Mouse (Mus musculus) C2C12 (cell line): ENCODE measurements around the gene Gm10645.

Source experiments
- CTCF ChIP-seq: IDR thresholded peaks from one replicate; pipeline ENCODE4 v1.5.1; 2011; ENCODE audit not compliant: control insufficient read depth, insufficient read depth, insufficient read length
- MAX ChIP-seq: IDR thresholded peaks from one replicate; pipeline ENCODE4 v1.6.1; 2011; ENCODE audit warnings: mild to moderate bottlenecking, control low read depth

DNA sequence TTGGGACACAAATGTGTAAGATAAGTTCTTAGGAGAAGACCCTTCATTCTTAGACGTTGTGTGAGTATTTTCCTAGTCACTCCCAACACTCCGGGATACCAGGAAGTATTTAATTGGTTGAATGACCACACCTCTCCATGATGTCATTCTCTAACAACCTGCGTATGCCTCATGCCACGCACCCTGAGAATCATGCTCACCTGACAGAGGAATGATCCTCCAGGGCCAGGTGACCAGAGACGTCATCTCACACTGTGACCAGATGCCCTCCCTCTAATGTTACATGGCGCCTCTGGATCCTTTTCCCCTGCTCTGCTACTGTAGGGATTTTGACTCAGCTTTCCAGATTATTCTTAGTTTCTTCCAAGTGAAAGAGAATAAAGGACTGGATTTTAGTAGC is 16.8 kb downstream of the Gm10645 start:
- TF ChIP-seq CTCF (no peak), MAX (no peak)
